Mouse (Mus musculus) gastrocnemius, adult 18-20 months (tissue): ENCODE measurements around the gene Parpbp. TPM values are rescaled to one million over a fixed set of nuclear protein-coding genes. Genes with fewer than 3 reads are reported as not detected.

ENCODE experiments used
- total RNA-seq, 2 experiments: library from RNA; stranded (reverse); gene quantifications; 2 replicates each; pipeline ENCODE4 v1.2.3; 2021

The Parpbp gene
- total RNA-seq, 2 experiments from 2014 or later = not detected

Other genes starting within 250 kb of the Parpbp start
- gene Pmch, start 55.9 kb downstream of the Parpbp start, total RNA-seq = not detected
- 1 to 10 TPM; 5.0 to 5.9 TPM for gene Nup37, start 51 bp upstream of the Parpbp start, total RNA-seq
- 10 to 100 TPM; 28.8 to 29.5 TPM for gene Washc3, start 54.2 kb upstream of the Parpbp start, total RNA-seq
- 1 to 10 TPM; 1.4 to 2.9 TPM for gene Dram1, start 232.1 kb upstream of the Parpbp start, total RNA-seq
- gene Gnptab, start 232.2 kb upstream of the Parpbp start, total RNA-seq = 10 to 100 TPM; 18.8 to 19.9 TPM